Mouse (Mus musculus): ENCODE results near the gene Hddc3. TPM values are rescaled to one million over a fixed set of nuclear protein-coding genes. Genes with fewer than 3 reads are reported as not detected.
A peak's percentile ranks its signal among the peaks of the same experiment; 100 is the strongest.

The Hddc3 gene
- polyA plus RNA-seq, 1 experiment, result 61.2 TPM

DNA sequence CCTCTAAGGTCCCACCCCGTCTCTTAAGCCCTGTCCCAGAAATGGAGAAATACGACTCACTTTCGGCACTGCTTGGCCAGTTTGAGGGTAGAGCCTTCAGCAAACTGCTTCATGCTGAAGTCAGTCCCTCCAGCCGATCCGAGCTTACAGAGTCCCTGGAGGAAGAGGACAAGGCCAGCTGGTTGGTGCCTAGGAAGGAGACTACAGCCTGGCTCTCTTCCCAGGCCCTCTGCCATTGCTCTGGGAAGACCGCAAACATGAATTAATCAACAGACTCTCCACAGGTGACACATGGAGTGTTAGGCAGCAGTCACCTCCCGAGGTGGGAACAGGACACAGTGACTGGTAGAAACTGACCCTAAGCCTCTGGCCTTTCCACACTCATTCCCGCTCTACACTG lies 12.6 kb upstream of the Hddc3 start:
- no peak for DNase-seq (ENCODE audit: extremely low spot score in 1 of 2, low spot score in 1 of 2)

DNA sequence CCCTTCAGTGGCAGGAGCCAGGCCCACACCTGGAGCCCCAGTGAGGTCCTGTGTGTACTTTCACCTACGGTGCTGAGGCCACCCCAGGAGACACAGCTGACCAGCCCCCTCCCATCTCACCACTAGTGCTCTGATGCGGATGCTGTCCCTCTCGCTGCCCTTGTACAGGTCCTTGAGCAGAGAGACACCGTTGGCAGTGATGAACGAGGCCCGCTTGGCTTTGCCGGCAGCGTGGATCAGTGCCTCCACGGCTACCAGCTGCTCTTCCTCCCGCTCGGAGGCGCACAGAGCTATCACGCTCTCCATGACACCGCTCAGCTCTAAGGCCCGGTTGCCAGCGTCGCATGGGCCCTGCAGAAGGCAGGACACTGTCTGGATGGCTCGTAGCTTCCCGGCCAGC lies 11.5 kb upstream of the Hddc3 start:
- no peak for DNase-seq (ENCODE audit: extremely low spot score in 1 of 2, low spot score in 1 of 2)

DNA sequence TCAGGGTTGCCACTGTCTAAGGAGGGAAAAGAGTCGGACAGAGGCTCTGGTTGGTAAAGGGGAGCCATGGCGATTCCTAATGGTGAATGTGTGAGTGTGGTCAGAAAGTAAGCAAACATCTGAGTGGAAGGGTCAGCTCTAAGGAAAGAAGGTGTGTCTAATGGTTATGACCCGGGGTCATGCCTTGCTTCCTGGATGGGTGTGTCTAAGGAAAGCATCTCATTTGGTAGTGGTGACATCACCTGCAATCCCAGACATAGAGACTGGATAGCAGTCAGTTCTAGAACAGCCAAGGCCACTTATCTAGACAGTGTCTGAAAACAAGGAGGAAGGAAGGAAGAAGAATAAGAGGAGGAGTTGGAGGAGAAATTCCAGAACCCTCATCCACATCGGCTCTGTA lies 8.1 kb upstream of the Hddc3 start:
- no peak for DNase-seq (ENCODE audit: extremely low spot score in 1 of 2, low spot score in 1 of 2)

DNA sequence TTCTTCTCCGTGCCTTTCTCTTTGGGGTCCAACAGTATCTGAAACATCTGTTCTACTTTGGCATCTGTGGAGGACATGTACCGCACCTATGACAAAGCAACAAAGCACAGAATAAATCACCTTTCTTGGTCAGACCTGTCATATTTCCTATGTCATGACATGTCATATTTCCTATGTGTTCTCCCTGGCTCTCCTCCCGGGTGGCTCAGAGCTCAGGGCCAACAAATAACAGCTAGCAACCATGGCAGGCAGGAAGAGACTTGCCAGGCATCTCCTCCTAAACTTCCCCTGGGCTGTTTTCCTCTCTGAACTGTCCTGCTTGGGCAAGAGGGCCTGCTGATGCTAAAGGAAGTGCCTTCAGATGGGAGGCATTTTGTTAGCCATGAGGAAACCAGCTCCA lies 6.0 kb upstream of the Hddc3 start:
- no peak for DNase-seq (ENCODE audit: extremely low spot score in 1 of 2, low spot score in 1 of 2)

DNA sequence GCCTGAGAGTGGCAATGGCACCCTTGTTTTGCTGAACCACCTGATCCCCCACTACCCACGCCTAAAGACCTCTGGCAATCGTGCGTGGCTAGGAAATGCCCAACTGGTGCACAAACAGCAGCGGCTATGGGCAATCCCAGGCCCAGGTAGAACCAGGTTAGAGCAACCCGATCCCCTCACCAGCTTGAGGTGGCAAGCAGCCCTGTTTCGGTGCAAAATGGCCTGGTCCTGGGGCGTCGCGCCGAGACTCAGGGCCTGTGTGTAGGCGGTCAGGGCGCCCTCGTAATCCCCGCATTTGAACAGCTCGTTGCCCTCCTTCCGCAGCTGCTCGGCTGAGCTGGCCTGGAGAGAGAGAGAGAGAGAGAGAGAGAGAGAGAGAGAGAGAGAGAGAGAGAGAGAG lies 3.5 kb upstream of the Hddc3 start:
- no peak for DNase-seq (ENCODE audit: extremely low spot score in 1 of 2, low spot score in 1 of 2)

DNA sequence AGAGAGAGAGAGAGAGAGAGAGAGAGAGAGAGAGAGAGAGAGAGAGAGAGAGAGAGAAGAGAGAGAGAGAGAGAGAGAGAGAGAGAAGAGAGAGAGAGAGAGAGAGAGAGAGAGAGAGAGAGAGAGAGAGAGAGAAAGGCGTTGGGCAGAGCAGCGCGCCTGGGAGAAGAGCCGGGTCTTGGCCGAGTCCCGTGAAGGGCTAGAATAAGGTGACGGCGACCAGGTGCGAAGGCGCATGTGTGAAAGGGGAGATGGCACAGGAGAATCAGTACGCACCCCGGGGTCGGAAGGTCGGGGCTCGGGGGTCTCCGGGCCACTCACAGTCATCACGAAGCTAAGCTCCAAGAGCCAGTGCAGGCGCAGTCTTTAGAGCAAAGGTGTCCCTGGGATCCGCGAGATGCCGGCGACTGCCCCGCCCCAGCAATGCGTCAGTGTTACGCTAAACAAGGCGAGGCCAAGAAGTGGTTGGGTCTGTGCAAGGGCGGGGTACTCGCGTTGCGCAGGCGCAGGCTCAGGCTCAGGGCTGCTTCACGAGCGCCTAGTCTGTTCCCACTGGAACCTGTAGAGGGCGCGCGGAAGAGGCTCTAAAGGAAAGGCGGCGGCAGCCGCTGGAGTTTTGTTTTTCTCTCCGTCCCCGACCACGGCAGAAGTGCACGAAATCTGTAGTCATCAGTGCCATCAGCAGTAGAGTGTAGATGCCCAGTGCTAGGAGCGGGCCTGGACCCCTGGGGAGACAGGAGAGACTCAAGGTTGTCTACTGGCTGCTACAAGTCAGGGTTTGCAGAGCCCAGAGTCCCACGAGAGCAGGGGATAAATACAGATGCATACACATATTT lies 2.9 kb upstream of the Hddc3 start:
- peak; percentile 97 to 99 for DNase-seq (ENCODE audit: extremely low spot score in 1 of 2, low spot score in 1 of 2)

DNA sequence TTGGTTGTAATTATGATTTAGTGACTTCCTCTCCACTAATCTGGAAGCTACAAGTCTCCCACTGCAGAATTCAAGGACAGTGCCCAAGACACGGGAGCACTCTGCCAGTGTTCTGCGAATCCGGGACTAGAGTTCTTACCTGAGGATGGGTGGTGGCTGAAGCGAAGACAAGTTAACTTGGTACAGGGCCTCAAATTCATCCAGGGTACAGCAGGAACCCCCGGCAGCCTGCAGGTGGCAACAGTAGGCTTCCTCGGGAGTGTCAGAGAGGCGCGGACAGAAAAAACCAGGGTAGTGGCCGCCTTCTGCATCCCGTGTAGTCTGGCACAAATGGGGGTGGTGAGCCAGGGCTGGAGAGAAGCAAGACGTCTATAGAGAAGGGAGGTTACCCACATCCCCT lies 2.1 kb upstream of the Hddc3 start, which contains the start of gene Unc45a:
Gene Unc45a, minus strand, starts transcription at position 213 of the 400 bp plus-strand sequence.
- DNase-seq (ENCODE audit: extremely low spot score in 1 of 2, low spot score in 1 of 2), result peak; percentile 49 to 74

DNA sequence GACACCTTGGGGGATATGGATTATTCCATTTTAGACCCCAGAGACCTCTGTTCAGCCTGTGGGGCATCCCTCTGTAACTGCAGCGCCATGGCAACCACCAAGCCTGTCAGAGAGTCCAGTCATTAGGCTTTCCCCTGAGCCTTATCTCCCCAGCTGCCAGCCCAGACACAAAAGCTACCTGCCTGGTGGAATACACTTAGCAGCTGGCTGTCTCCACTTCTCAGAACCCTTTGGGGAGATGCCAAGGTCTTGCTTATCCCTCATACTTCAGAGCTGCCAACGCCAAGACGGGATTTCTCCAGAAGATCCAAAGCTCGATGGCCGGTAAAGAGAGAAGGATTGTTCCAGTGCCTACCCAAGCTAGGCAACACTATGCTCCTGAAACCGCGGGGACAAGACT lies 1.1 kb upstream of the Hddc3 start:
- no peak for DNase-seq (ENCODE audit: extremely low spot score in 1 of 2, low spot score in 1 of 2)

DNA sequence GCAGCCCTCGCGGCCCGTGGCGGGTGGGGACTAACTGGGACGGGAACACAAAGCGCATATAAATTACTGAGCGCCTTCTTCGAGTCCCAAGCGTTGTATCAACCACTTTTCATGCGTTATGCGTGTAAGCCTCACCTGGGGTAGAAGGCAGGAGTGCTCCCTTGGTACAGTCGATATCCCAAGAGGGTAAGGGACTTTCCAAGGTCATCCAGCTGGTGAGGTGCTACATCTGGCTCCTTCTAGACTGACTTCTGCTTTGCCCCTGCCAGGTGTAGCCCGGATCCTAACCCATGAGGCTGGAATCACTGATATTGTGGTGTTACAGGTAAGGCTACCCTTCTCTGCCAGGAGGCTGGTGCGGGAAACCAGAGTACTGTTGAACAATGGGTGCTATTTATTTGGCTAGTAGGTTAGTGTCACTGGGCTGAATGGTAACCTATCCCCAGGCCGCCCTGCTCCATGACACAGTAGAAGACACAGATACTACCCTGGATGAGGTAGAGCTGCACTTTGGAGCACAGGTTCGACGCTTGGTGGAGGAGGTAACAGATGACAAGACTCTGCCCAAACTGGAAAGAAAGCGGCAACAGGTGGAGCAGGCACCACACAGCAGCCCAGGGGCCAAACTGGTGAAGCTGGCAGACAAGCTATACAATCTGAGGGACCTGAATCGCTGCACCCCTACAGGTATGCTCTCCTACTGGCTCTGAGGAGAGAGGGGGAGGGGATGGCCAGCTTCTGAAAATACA lies 540 bp downstream of the Hddc3 start:
- DNase-seq (ENCODE audit: extremely low spot score in 1 of 2, low spot score in 1 of 2), result no peak

DNA sequence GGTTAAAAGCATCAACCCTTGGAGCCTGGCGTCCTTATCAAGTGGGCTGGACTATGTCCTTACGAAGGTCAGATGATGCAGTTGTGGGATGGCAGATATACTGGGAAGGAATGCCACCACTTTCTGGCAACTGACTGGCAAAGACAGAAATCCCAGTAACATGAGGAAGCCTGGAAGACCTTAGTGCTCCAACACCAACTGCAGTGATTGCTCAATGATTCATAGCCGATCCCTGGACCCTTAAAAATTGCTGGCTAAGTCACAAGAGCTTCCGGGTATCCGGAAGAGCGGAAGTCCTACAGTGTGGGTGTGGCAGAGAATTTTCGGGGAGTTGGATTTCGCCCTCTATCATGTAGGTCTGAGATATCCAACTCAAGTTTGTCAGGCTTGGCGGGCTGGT lies 3.3 kb downstream of the Hddc3 start:
- no peak for DNase-seq (ENCODE audit: extremely low spot score in 1 of 2, low spot score in 1 of 2)

DNA sequence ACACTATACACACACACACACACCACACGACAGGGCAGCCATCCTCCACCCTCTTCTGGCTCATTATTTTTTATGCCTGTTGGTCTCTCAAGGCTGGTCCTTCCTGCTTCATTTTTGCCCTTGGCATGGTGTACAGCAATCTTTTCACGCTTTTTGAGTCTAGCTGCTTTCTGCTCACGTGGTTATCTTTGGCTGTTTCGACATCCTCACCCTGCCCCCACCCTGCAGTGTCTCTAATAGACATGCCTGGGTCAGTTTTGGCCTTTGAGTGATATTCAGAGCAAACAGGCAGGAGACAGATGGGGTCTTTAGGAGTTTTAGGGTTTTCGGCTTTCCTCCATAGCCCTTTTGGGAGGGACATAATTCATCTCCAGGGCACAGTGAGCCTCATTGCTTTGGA lies 3.9 kb downstream of the Hddc3 start:
- no peak for DNase-seq (ENCODE audit: extremely low spot score in 1 of 2, low spot score in 1 of 2)

DNA sequence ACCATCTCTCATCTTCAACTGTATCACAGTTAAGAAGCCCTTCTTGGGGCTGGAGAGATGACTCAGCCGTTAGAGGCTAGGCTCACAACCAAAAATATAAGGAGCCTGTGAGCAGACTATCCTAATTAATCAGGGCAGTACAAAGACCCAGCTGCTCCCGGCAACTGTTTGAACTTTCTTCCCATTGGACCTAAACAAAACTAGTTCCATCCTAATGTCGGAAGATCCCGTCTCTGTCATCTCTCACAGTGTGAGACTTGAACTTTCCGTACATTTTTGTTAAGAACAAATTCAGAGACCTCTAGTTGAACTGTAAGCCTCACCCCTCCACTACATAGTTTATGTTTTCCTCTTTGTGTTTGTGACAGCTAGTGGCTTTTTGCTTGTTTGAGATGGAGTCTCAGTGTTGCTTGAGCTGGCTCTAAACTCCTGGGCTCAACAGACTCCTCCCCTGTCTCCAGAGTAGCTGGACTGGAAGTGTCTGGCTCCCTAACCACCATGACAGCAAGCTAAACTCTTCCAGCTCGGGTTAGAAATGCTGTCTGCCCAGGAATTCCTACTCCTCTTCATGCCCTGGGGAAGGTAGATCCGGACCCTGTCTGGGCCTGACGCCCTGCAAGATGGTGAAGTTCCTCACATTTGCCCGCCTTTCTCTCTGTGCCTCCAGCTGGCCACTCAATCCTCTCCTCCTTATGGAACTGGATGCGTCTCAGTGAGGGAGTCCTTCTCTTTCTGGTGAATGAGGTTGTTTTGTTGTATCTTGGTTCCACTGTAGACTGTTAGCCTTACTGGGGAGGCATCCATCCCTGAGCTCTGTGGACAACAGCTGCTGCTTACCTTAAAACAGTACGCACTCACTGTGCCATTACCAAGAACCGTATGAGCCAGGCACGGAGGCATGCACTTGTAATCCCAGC lies 5.0 kb downstream of the Hddc3 start:
- DNase-seq (ENCODE audit: extremely low spot score in 1 of 2, low spot score in 1 of 2), result no peak

DNA sequence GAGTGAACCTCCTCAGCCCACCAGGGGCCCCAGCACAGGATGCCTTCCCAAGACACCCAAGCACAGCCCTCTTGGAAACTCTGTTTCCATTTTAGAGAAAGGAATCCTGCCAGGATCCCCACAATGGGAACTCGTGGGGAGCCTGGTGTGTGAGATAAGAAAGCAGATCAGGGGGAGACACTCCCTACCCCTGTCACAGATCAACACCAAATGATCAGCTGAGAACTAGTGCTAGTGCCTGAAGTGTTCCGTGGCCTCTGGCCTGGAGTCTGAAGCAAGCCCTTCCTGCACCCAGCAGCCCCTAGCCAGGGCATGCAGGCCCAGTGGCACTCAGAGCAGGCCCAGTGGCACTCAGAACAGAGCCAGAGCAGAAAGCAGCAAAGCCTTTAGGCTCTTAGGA lies 7.9 kb downstream of the Hddc3 start:
- no peak for DNase-seq (ENCODE audit: extremely low spot score in 1 of 2, low spot score in 1 of 2)

DNA sequence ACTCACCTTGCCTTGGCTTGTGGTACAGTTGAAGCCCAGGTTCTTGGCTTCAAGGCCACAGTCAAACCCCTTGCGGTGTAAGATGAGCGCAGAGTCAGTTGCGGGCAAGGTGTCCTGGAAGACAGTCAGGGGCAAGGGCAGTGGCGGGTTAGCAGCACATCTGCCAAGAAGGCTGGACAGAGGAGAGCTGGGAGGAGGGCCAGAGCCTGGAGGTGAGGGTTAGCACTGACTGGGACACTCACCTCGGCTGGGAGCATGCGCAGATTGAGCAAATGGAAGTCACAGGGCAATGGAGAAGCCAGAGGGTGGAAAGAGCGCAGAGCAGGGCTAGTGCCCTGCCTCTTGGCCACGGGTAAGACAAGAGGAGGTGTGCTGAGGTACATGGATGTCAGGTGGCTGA lies 10.0 kb downstream of the Hddc3 start:
- DNase-seq (ENCODE audit: extremely low spot score in 1 of 2, low spot score in 1 of 2), result no peak

DNA sequence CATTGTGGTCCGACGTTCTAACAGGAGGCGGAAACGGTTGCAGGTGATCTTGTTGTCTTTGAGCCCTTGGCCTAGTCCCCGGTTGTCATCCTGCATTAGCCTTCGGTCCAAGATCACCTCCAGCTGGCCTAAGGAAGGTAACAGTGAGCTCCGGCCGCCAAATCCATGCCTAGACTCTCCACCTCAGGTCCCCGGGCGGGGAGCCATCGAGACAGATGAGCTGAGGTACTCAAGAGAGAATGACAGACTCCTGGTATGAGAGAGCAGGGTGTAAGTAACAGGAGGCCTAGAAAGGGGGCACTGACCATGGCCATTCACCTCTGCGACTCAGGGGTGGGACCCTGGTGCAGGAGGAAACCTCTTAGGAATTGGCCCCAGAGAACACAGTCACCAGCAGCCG lies 13.4 kb downstream of the Hddc3 start:
- DNase-seq (ENCODE audit: extremely low spot score in 1 of 2, low spot score in 1 of 2), result no peak

DNA sequence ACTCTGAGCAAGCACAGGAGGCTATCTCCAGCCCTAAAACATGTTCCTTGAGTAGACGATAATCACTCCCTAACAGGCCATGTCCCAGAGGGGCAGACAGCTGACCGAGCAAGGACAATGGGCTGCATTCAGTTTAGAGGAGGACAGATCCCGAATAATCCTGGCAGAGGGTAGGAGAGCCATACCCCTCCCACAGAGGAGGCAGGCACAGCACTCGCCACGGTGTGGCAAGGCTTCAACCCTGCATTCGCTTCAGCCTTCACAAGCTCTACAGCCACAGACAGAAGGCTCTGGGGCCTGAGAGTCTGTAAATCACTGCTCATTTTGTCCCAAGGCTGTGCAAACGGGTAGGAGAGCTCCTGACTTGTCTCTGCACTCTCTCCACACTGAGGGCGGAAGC lies 14.3 kb downstream of the Hddc3 start:
- DNase-seq (ENCODE audit: extremely low spot score in 1 of 2, low spot score in 1 of 2), result no peak

DNA sequence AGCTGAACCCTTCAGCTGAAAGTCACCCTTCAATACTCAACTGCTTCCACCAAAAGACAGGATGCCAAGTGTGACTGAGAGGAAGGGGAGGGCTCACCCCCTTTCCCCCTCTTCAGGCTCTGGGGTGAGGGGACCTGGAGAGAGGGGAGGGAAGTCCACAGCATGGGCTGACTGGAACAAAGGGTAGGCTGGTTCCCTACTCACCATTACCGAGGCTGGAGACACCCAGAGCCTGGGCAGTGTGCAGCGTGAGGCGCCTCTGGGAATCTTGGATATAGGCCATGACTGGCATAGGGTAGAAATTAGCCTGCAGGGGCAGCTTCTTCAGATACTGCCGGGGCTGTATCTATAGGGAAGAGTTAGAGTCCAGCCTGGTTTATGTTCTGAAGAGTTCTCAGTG lies 15.1 kb downstream of the Hddc3 start:
- DNase-seq (ENCODE audit: extremely low spot score in 1 of 2, low spot score in 1 of 2), result no peak

DNA sequence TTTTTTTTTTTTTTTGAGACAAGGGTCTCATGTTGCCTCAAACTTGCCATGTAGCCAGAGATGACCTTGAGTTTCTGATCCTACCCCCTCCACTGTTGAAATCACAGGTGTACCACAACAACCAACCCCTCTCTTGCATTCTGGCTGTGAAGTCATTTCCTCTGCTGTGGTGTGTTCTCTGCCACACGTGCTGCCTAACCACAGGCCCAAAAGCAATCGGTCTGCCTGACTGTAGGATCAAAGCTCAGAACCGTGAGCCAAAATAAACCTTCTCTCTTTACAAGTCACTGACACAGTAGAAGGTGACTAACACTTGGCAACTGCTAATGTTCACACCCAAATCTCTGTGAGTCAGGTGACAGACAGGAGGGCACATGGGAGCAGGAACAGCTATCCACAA lies 17.5 kb downstream of the Hddc3 start:
- no peak for DNase-seq (ENCODE audit: extremely low spot score in 1 of 2, low spot score in 1 of 2)

DNA sequence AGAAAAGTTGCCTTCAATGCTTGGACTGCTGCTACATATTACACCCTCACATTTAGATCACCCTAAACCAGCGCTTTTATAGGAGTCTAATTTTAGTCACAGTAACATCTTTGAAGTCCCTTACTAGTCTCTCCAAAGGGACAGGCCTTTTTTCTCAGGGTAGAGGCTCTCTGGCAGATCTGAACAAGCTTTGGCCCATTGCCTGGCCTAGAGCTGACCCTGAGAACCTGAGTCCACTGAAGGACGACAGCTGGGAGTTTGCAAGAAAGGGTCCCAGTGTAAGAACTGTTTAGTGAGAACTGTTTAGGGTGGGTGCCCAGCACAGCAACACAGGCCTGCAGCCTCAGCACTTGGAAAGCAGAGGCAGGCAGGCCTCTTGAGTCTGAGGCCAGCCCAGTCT lies 22.9 kb downstream of the Hddc3 start:
- no peak for DNase-seq (ENCODE audit: extremely low spot score in 1 of 2, low spot score in 1 of 2)

DNA sequence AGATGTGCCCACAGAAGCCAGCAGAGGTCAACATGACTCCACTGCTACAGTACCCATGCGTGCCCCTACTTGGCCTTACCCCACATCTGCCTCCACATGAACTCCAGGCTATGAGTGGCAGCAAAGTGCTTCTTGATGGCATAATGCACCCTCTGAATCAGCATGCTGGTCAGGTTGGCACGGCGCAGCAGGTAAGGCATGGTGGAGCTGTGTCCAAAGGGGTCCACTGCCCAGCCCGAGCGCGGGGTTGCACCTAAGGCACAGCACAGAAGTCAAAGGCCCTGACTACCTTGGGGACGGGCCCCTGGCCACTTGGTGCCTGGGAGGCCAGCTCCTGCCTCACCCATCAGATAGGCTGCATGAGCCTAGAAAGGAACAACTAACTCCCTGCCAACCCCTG lies 24.3 kb downstream of the Hddc3 start:
- DNase-seq (ENCODE audit: extremely low spot score in 1 of 2, low spot score in 1 of 2), result no peak

DNA sequence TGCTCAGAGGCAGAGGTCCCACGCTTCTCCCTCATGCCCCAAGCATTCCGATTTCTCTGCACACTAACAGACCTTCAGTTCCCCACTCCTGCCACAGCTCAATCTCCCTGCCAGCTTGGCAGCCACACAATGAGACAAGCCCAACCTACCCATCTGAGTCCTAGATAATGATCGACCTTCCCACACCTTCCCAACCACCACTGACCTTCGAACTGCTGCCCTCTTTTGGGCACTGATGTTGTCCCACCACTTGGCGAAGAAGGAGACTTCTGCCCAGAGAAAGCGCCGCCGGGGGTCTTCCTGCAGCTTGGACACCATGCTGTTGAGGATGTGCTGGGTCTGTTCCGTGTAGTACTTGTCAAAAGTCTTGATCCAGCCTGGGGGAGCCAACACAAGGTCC lies 25.1 kb downstream of the Hddc3 start:
- DNase-seq (ENCODE audit: extremely low spot score in 1 of 2, low spot score in 1 of 2), result no peak

Data from frontal cortex, adult 2 months (tissue).